Mouse (Mus musculus): ENCODE results near the gene Scap.

DNA sequence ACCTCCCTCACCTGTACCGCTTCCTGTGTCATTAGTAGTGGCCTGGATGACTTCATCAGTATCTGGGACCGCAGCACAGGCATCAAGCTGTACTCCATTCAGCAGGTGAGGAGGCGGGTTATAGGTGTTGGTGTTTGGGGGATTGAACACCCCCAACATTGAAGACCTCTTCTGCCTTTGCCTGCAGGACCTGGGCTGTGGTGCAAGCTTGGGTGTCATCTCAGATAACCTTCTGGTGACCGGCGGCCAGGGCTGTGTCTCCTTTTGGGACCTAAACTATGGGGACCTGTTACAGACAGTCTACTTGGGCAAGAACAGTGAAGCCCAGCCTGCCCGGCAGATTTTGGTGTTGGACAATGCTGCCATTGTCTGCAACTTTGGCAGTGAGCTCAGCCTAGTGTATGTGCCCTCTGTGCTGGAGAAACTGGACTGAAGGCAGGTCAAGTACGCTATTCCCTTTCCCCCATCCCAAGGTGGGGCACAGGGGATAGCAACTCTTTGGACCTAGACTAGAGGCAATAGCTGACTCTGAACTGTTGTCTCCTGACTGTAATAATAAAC is 51.4 kb downstream of the Scap start:
- no peak for TF ChIP-seq CTCF (IDR thresholded peaks at IDR 0.05; ENCODE audit: low read depth)
- TF ChIP-seq EP300 (optimal IDR thresholded peaks at IDR 0.05), result no peak

Data from stomach, postnatal 0 days (tissue).